Mouse (Mus musculus): Measurements from ENCODE around the gene Stil. TPM values are rescaled to one million over a fixed set of nuclear protein-coding genes. Genes with fewer than 3 reads are reported as not detected.

Stil gene
- total RNA-seq, 1 experiment = 7.4 TPM

DNA sequence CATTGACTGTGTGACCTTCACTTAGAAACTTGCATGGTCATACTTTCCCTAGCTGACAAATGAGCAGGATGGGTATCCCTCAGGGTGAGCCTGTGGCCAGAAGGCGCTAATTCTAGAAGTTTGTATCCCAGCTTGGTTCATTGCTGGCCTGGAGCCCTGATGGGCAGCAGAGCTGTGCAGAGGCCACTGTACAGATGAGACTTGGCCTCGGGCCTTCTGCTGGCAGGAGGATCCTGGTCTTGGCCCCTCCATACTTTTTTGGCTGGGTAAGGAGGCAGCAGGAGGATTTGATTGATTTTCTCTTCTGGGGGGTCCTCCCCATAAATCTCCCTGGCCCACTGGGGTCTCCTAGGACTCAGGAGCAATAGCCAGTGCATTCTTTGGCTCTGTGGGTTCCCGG is 83.1 kb downstream of the Stil start:
- Histone ChIP-seq H3K9ac (ENCODE audit: insufficient read depth, low read depth, low read length, poor library complexity, severe bottlenecking) (no peak overlapping the region), H3K4me1 (ENCODE audit: control insufficient read depth in 2 of 2, insufficient read depth in 2 of 2, low read length in 2 of 2, poor library complexity in 1 of 2) (peaks cover 0 to 9% of the 10 kb centered on the region in 2 experiments; a peak in 1 of 4 replicates), H3K9me3 (ENCODE audit: control insufficient read depth, insufficient read depth, low read depth, low read length) (no peaks in the 10 kb centered on the region), H3K27ac (ENCODE audit: insufficient read depth, low read depth, low read length, poor library complexity, severe bottlenecking) (no peak overlapping the region), H3K36me3 (ENCODE audit: control insufficient read depth, insufficient read depth, low read length, poor library complexity, severe bottlenecking) (no peaks in the 10 kb centered on the region), H3K4me3 (ENCODE audit: insufficient read depth in 1 of 2, low read depth in 1 of 2, low read length in 2 of 2, poor library complexity in 1 of 2, severe bottlenecking in 1 of 2) (no peak overlapping the region)
- in situ Hi-C loops (cut with MboI; ENCODE audit: low sequenced_read_pairs in 2 of 2, unreplicated experiment in 2 of 2) = no loop called here
- TF ChIP-seq HCFC1 (IDR thresholded peaks at IDR 0.05; ENCODE audit: borderline replicate concordance, insufficient read depth, low read length) (no peak), CHD2 (IDR thresholded peaks at IDR 0.05; ENCODE audit: low read depth, low read length) (no peak), ZNF384 (IDR thresholded peaks at IDR 0.05; ENCODE audit: low read depth, low read length) (no peak), MAFK (IDR thresholded peaks at IDR 0.05; ENCODE audit: insufficient read depth, low read depth, low read length) (no peak), ZC3H11A (IDR thresholded peaks at IDR 0.05; ENCODE audit: borderline replicate concordance, low read depth, low read length) (no peak)
- no peak for DNase-seq (ENCODE audit: low read depth, low spot score)

DNA sequence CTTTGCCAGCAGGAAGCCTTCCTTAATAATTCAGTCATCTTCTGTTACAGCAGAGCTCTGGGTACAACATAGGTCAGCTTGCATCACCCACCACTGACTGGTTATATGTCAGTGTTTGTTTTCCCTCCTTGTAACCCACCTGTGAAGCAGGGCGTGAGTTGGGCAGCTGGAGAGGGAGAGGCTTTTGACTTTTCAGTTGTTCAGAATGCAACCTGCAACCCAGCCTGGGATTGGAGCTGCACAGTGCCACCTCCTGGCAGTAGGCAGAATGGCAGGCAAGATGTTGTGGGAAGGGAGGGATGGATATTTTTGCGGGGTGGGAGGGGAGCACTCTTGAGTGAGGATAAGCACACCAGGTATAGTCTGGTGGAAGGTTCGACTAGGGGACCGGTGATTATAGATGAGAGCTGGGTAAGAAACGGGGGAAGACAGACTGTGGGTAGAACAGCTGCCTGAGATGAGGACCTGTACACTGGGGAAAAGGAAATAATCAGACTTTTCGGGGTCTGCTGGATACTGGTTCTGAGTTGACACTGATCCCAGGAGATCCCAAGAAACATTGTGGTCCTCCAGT is 85.7 kb downstream of the Stil start:
- in situ Hi-C loops (cut with MboI; ENCODE audit: low sequenced_read_pairs in 2 of 2, unreplicated experiment in 2 of 2) = no loop called here
- no peak for DNase-seq (ENCODE audit: low read depth, low spot score)
- no peak overlapping the region for H3K4me3 ChIP-seq (ENCODE audit: insufficient read depth in 1 of 2, low read depth in 1 of 2, low read length in 2 of 2, poor library complexity in 1 of 2, severe bottlenecking in 1 of 2)
- TF ChIP-seq CHD2 (IDR thresholded peaks at IDR 0.05; ENCODE audit: low read depth, low read length) (no peak), ZC3H11A (IDR thresholded peaks at IDR 0.05; ENCODE audit: borderline replicate concordance, low read depth, low read length) (no peak), HCFC1 (IDR thresholded peaks at IDR 0.05; ENCODE audit: borderline replicate concordance, insufficient read depth, low read length) (no peak), MAFK (IDR thresholded peaks at IDR 0.05; ENCODE audit: insufficient read depth, low read depth, low read length) (no peak), ZNF384 (IDR thresholded peaks at IDR 0.05; ENCODE audit: low read depth, low read length) (no peak)
- H3K9me3 ChIP-seq (ENCODE audit: control insufficient read depth, insufficient read depth, low read depth, low read length) = no peaks in the 10 kb centered on the region
- H3K4me1 ChIP-seq (ENCODE audit: control insufficient read depth in 2 of 2, insufficient read depth in 2 of 2, low read length in 2 of 2, poor library complexity in 1 of 2) = peaks cover 0 to 5% of the 10 kb centered on the region in 2 experiments; a peak in 1 of 4 replicates
- H3K27ac ChIP-seq (ENCODE audit: insufficient read depth, low read depth, low read length, poor library complexity, severe bottlenecking) = no peak overlapping the region
- H3K9ac ChIP-seq (ENCODE audit: insufficient read depth, low read depth, low read length, poor library complexity, severe bottlenecking) = no peak overlapping the region
- no peaks in the 10 kb centered on the region for H3K36me3 ChIP-seq (ENCODE audit: control insufficient read depth, insufficient read depth, low read length, poor library complexity, severe bottlenecking)

DNA sequence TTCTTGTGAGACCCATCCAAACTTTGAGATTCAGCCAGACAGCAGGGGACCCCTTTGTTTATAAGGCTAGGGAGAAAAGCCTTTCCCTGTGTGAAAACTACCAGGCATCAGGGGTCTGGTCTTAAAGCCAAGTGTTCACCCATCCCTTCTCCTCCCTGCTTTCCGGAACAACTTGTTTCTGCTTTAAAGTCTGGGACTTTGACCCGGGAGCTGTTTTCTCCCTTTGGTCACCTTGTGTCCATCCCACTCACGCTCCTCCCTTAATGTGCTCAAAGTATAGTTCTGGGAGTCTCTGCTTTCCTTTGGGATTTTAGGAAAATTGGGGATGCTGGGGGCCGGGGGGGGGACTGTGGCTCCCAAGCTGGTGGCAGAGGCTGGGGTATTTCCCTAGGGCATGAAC is 86.3 kb downstream of the Stil start:
- no peaks in the 10 kb centered on the region for H3K36me3 ChIP-seq (ENCODE audit: control insufficient read depth, insufficient read depth, low read length, poor library complexity, severe bottlenecking)
- no peak overlapping the region for H3K4me3 ChIP-seq (ENCODE audit: insufficient read depth in 1 of 2, low read depth in 1 of 2, low read length in 2 of 2, poor library complexity in 1 of 2, severe bottlenecking in 1 of 2)
- in situ Hi-C loops (cut with MboI; ENCODE audit: low sequenced_read_pairs in 2 of 2, unreplicated experiment in 2 of 2) = no loop called here
- TF ChIP-seq HCFC1 (IDR thresholded peaks at IDR 0.05; ENCODE audit: borderline replicate concordance, insufficient read depth, low read length) = no peak
- no peak for TF ChIP-seq ZC3H11A (IDR thresholded peaks at IDR 0.05; ENCODE audit: borderline replicate concordance, low read depth, low read length)
- no peak for TF ChIP-seq CHD2 (IDR thresholded peaks at IDR 0.05; ENCODE audit: low read depth, low read length)
- no peak for TF ChIP-seq ZNF384 (IDR thresholded peaks at IDR 0.05; ENCODE audit: low read depth, low read length)
- TF ChIP-seq MAFK (IDR thresholded peaks at IDR 0.05; ENCODE audit: insufficient read depth, low read depth, low read length) = no peak
- H3K4me1 ChIP-seq (ENCODE audit: control insufficient read depth in 2 of 2, insufficient read depth in 2 of 2, low read length in 2 of 2, poor library complexity in 1 of 2) = peaks cover 0 to 7% of the 10 kb centered on the region in 2 experiments; a peak in 1 of 4 replicates
- no peak overlapping the region for H3K9ac ChIP-seq (ENCODE audit: insufficient read depth, low read depth, low read length, poor library complexity, severe bottlenecking)
- no peaks in the 10 kb centered on the region for H3K9me3 ChIP-seq (ENCODE audit: control insufficient read depth, insufficient read depth, low read depth, low read length)
- no peak for DNase-seq (ENCODE audit: low read depth, low spot score)
- H3K27ac ChIP-seq (ENCODE audit: insufficient read depth, low read depth, low read length, poor library complexity, severe bottlenecking) = no peak overlapping the region

DNA sequence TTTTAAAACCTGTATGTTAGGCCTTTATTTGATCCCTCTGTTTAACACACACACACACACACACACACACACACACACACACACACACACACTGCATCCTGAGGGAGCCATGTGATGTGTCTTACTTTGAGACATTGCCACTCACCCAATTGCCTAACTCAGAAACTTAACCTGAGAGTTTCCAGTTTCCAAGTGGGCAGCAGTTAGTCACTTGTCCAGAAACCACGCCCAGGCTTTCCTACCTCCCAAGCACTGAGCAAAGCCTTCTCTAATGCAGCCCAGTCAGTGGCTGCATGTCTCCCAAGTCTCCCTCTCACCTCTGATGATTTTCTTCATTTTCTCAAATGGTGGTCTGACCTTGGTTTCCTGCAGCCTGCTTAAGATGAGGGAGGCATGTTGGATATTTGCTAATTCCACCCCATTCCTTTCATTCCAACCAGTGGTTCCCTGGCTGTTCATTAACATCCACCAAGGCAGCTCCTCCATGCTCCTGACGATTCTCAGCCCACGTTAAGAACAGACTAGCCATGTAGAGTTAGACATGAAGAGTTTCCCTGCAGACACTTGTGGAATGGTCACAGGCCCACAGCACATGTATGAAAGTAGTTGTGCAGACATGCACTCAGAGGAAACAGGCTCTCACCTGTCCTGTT is 86.9 kb downstream of the Stil start:
- DNase-seq (ENCODE audit: low read depth, low spot score) = no peak
- TF ChIP-seq HCFC1 (IDR thresholded peaks at IDR 0.05; ENCODE audit: borderline replicate concordance, insufficient read depth, low read length) (no peak), MAFK (IDR thresholded peaks at IDR 0.05; ENCODE audit: insufficient read depth, low read depth, low read length) (no peak), CHD2 (IDR thresholded peaks at IDR 0.05; ENCODE audit: low read depth, low read length) (no peak), ZNF384 (IDR thresholded peaks at IDR 0.05; ENCODE audit: low read depth, low read length) (no peak), ZC3H11A (IDR thresholded peaks at IDR 0.05; ENCODE audit: borderline replicate concordance, low read depth, low read length) (no peak)
- peaks cover 0 to 7% of the 10 kb centered on the region in 2 experiments; a peak in 1 of 4 replicates for H3K4me1 ChIP-seq (ENCODE audit: control insufficient read depth in 2 of 2, insufficient read depth in 2 of 2, low read length in 2 of 2, poor library complexity in 1 of 2)
- H3K27ac ChIP-seq (ENCODE audit: insufficient read depth, low read depth, low read length, poor library complexity, severe bottlenecking) = no peak overlapping the region
- H3K36me3 ChIP-seq (ENCODE audit: control insufficient read depth, insufficient read depth, low read length, poor library complexity, severe bottlenecking) = no peaks in the 10 kb centered on the region
- in situ Hi-C loops (cut with MboI; ENCODE audit: low sequenced_read_pairs in 2 of 2, unreplicated experiment in 2 of 2) = no loop called here
- H3K9ac ChIP-seq (ENCODE audit: insufficient read depth, low read depth, low read length, poor library complexity, severe bottlenecking) = no peak overlapping the region
- no peaks in the 10 kb centered on the region for H3K9me3 ChIP-seq (ENCODE audit: control insufficient read depth, insufficient read depth, low read depth, low read length)
- H3K4me3 ChIP-seq (ENCODE audit: insufficient read depth in 1 of 2, low read depth in 1 of 2, low read length in 2 of 2, poor library complexity in 1 of 2, severe bottlenecking in 1 of 2) = no peak overlapping the region
